Mouse (Mus musculus): ENCODE data around the gene Cog5. TPM values are rescaled to one million over a fixed set of nuclear protein-coding genes. Genes with fewer than 3 reads are reported as not detected.
A peak's percentile ranks its signal among the peaks of the same experiment; 100 is the strongest.

Gene Cog5
- total RNA-seq, 2 experiments from 2014 or later = 20.1 to 22.6 TPM

GRCm38 (mm10) chr12:31916691-31917090 lies 262.0 kb downstream of the Cog5 start:
- no peak for DNase-seq
- intact Hi-C loops (cut with DNase I; ENCODE audit: low total_unique reads) = no loop called here

- peak; percentile 65 for DNase-seq
- intact Hi-C loops (cut with DNase I; ENCODE audit: low total_unique reads) = no loop called here
These were observed 262.6 kb downstream of the Cog5 start for GRCm38 (mm10) chr12:31917245-31917644.

- intact Hi-C loops (cut with DNase I; ENCODE audit: low total_unique reads) = loop anchor here (10.0 kb wide), 1 partner anchor 416 kb away; no protein-coding TSS in a partner anchor
- DNase-seq = no peak
These were observed 266.1 kb downstream of the Cog5 start for GRCm38 (mm10) chr12:31920464-31921405.

GRCm38 (mm10) chr12:31924135-31924534 lies 269.5 kb downstream of the Cog5 start:
- DNase-seq = no peak

GRCm38 (mm10) chr12:31925343-31925742 lies 270.7 kb downstream of the Cog5 start:
- no peak for DNase-seq
- intact Hi-C loops (cut with DNase I; ENCODE audit: low total_unique reads) = loop anchor here (10.0 kb wide), 1 partner anchor 421 kb away; no protein-coding TSS in a partner anchor

More at GRCm38 (mm10) chr12:31924135-31924534, 269.5 kb downstream of the Cog5 start:
- intact Hi-C loops (cut with DNase I; ENCODE audit: low total_unique reads) = loop anchor here (10.0 kb wide), 1 partner anchor 419 kb away; no protein-coding TSS in a partner anchor

GRCm38 (mm10) chr12:31926661-31927061 lies 272.0 kb downstream of the Cog5 start:
- peak; percentile 69 for DNase-seq
- intact Hi-C loops (cut with DNase I; ENCODE audit: low total_unique reads) = loop anchor here (10.0 kb wide), 1 partner anchor 422 kb away; no protein-coding TSS in a partner anchor

- no peak for DNase-seq
- intact Hi-C loops (cut with DNase I; ENCODE audit: low total_unique reads) = loop anchor here (10.0 kb wide), 1 partner anchor 424 kb away; no protein-coding TSS in a partner anchor
These were observed 273.8 kb downstream of the Cog5 start for GRCm38 (mm10) chr12:31928498-31928897.

GRCm38 (mm10) chr12:31931818-31932217 lies 277.1 kb downstream of the Cog5 start:
- no peak for DNase-seq
- intact Hi-C loops (cut with DNase I; ENCODE audit: low total_unique reads) = no loop called here

- no peak for DNase-seq
- intact Hi-C loops (cut with DNase I; ENCODE audit: low total_unique reads) = no loop called here
These were observed 282.1 kb downstream of the Cog5 start for GRCm38 (mm10) chr12:31936657-31937300.

- intact Hi-C loops (cut with DNase I; ENCODE audit: low total_unique reads) = no loop called here
- no peak for DNase-seq
These were observed 282.9 kb downstream of the Cog5 start for GRCm38 (mm10) chr12:31937613-31938012.

- intact Hi-C loops (cut with DNase I; ENCODE audit: low total_unique reads) = no loop called here
- no peak for DNase-seq
These were observed 283.8 kb downstream of the Cog5 start for GRCm38 (mm10) chr12:31938391-31938997.

- DNase-seq = no peak
- intact Hi-C loops (cut with DNase I; ENCODE audit: low total_unique reads) = no loop called here
These were observed 284.4 kb downstream of the Cog5 start for GRCm38 (mm10) chr12:31939026-31939425.

- DNase-seq = no peak
- intact Hi-C loops (cut with DNase I; ENCODE audit: low total_unique reads) = no loop called here
These were observed 288.5 kb downstream of the Cog5 start for GRCm38 (mm10) chr12:31943020-31943654.

GRCm38 (mm10) chr12:31944405-31944804 lies 289.7 kb downstream of the Cog5 start:
- intact Hi-C loops (cut with DNase I; ENCODE audit: low total_unique reads) = no loop called here
- DNase-seq = no peak

GRCm38 (mm10) chr12:31947476-31947875 lies 292.8 kb downstream of the Cog5 start:
- DNase-seq = no peak
- intact Hi-C loops (cut with DNase I; ENCODE audit: low total_unique reads) = no loop called here

- no peak for DNase-seq
- intact Hi-C loops (cut with DNase I; ENCODE audit: low total_unique reads) = no loop called here
These were observed 293.7 kb downstream of the Cog5 start for GRCm38 (mm10) chr12:31948101-31949000.

GRCm38 (mm10) chr12:31949193-31949741 lies 294.6 kb downstream of the Cog5 start:
- peak; percentile 96 for DNase-seq
- intact Hi-C loops (cut with DNase I; ENCODE audit: low total_unique reads) = no loop called here

Measured in gastrocnemius, postnatal 14 days (tissue).